Mouse (Mus musculus) intestine, embryonic 16.5 days (tissue): ENCODE measurements at regions not wholly inside any gene's neighbourhood (a gene's known extent, or its start where the extent isn't known, plus 50 kb on each side); places are given as distances from the start of the nearest gene placed in this dataset.

Source experiments
- ATAC-seq: fragments of 200-750 bp; cut with Nextera tagmentation; 2 replicates; pipeline ENCODE4 v1.8.0; 2017; ENCODE audit warnings: moderate TSS enrichment, moderate library complexity
- H3K27ac ChIP-seq: fragments of 300-500 bp; sonication (generic); 2 replicates; pipeline ENCODE4 v1.5.1; 2014; ENCODE audit warnings: mild to moderate bottlenecking, low read length
- H3K27me3 ChIP-seq: fragments of 300-500 bp; sonication (generic); replicated peaks from 2 replicates; pipeline ENCODE4 v1.6.1; 2014; ENCODE audit warnings: low read length, control low read depth, mixed read lengths; ENCODE audit not compliant: control insufficient read depth, insufficient read depth
- H3K36me3 ChIP-seq: fragments of 300-500 bp; sonication (generic); 2 replicates; pipeline ENCODE4 v1.6.1; 2014; ENCODE audit warnings: low read length, control low read depth; ENCODE audit not compliant: control insufficient read depth, insufficient read depth
- H3K4me1 ChIP-seq: fragments of 300-500 bp; sonication (generic); 2 replicates; pipeline ENCODE4 v1.6.1; 2014; ENCODE audit warnings: low read length, control low read depth, mixed read lengths; ENCODE audit not compliant: control insufficient read depth, insufficient read depth
- H3K4me2 ChIP-seq: fragments of 300-500 bp; sonication (generic); 2 replicates; pipeline ENCODE4 v1.6.1; 2014; ENCODE audit warnings: low read depth, low read length, control low read depth
- H3K4me3 ChIP-seq: fragments of 300-500 bp; sonication (generic); 2 replicates; pipeline ENCODE4 v1.5.1; 2014; ENCODE audit warnings: mild to moderate bottlenecking, low read length
- H3K9ac ChIP-seq: fragments of 300-500 bp; sonication (generic); 2 replicates; pipeline ENCODE4 v1.6.1; 2014; ENCODE audit warnings: low read depth, low read length
- H3K9me3 ChIP-seq: fragments of 300-500 bp; sonication (generic); 2 replicates; pipeline ENCODE4 v1.6.1; 2016; ENCODE audit warnings: low read length, control low read depth; ENCODE audit not compliant: control insufficient read depth
- WGBS: fragments of 180-500 bp; shearing (Covaris S2); extraction: QIAGEN DNeasy Blood & Tissue Kit; methylation state at CpG from one replicate; pipeline ENCODE4 v1.1.7; 2014; 5-methylcytosine and 5-hydroxymethylcytosine counted together

- ATAC-seq, result no peak
- Histone ChIP-seq H3K9ac (no peak overlapping the region), H3K4me1 (peaks cover 3% of the 10 kb centered on the region; the same call in 1 of the 2 replicates), H3K36me3 (no peaks in the 10 kb centered on the region), H3K4me3 (no peak overlapping the region), H3K9me3 (no peaks in the 10 kb centered on the region), H3K27ac (no peak overlapping the region), H3K27me3 (no peaks in the 10 kb centered on the region), H3K4me2 (no peak overlapping the region)
- 53% methylated on average over 5 of the region's 5 CpGs for WGBS
These were observed 93.1 kb downstream of the Fam43a start for GRCm38 (mm10) chr16:30692541-30693141.

DNA sequence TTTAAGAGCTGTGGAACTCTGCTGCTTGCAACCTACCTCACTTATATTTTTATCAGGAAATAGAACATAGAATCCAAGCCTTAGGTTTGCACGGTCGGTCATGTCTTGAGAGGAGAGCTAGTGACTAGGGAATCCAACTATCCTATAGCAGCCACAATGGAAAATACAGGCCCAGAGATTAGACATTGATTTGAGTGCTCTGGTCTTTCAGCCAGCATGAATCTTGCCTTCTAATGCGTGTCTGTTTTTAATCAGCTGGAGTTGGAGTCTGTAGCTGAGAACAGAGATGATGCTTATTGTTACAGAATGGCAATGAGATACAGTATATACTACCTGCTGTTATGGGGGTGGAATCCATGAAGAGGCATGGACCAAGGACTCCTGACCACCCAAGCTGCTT, 93.7 kb downstream of the Fam43a start:
- Histone ChIP-seq H3K4me1 (peaks cover 3% of the 10 kb centered on the region; the same call in 1 of the 2 replicates), H3K9me3 (no peaks in the 10 kb centered on the region), H3K4me2 (no peak overlapping the region), H3K36me3 (no peaks in the 10 kb centered on the region), H3K4me3 (no peak overlapping the region), H3K27me3 (no peaks in the 10 kb centered on the region), H3K9ac (no peak overlapping the region), H3K27ac (no peak overlapping the region)
- WGBS, result 69% methylated on average over 3 of the region's 3 CpGs
- ATAC-seq, result no peak

DNA sequence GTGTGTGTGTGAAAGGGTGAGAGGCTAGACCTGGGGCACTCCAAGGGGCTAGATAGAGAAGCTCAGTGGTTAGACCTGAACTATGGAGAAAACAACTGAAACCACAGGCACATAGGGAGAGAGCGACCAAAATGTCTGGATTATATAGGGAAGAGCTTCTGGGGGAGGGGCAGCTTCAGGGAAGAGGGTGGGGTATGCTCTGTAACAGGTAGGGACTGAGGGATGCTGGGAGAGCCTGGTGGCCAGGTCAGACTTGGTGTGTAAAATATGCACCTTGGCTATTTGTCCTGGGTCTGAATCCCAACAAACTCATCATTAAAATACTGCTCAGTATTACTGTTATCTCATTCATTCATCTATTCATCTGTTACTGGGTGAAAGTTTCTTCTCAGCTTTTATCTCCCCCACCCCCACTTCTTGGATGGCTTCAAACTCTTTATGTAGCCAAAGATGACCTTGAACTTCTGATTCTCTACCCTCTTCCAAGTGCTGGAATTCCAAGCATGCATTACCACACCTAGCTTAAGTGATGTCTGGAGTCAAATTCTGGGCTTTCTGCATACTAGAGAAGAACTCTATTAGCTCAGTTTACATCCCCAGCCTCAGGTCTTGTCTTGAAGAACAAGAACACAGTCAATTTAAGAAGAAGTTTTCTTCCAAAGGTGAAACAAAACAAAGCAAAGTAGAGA, 94.5 kb downstream of the Fam43a start:
- Histone ChIP-seq H3K4me2 (no peak overlapping the region), H3K27me3 (no peaks in the 10 kb centered on the region), H3K4me3 (no peak overlapping the region), H3K36me3 (no peaks in the 10 kb centered on the region), H3K9me3 (no peaks in the 10 kb centered on the region), H3K9ac (no peak overlapping the region), H3K27ac (no peak overlapping the region), H3K4me1 (peaks cover 3% of the 10 kb centered on the region; the same call in 1 of the 2 replicates)
- 88% methylated on average over 1 of the region's 1 CpGs for WGBS
- no peak for ATAC-seq

GRCm38 (mm10) chr16:30695691-30696090, 96.2 kb downstream of the Fam43a start:
- peaks cover 3% of the 10 kb centered on the region; the same call in 1 of the 2 replicates for H3K4me1 ChIP-seq
- no peak overlapping the region for H3K27ac ChIP-seq
- no peaks in the 10 kb centered on the region for H3K27me3 ChIP-seq
- H3K9me3 ChIP-seq, result no peaks in the 10 kb centered on the region
- no peak overlapping the region for H3K4me3 ChIP-seq
- no peaks in the 10 kb centered on the region for H3K36me3 ChIP-seq
- no peak overlapping the region for H3K4me2 ChIP-seq
- H3K9ac ChIP-seq, result no peak overlapping the region
- no peak for ATAC-seq
- 61% methylated on average over 8 of the region's 8 CpGs for WGBS

- H3K4me1 ChIP-seq, result peaks cover 3% of the 10 kb centered on the region; the same call in 1 of the 2 replicates
- 72% methylated on average over 4 of the region's 4 CpGs for WGBS
- no peak overlapping the region for H3K4me3 ChIP-seq
- no peaks in the 10 kb centered on the region for H3K27me3 ChIP-seq
- H3K27ac ChIP-seq, result no peak overlapping the region
- no peaks in the 10 kb centered on the region for H3K9me3 ChIP-seq
- ATAC-seq, result no peak
- no peak overlapping the region for H3K4me2 ChIP-seq
- no peaks in the 10 kb centered on the region for H3K36me3 ChIP-seq
- no peak overlapping the region for H3K9ac ChIP-seq
These were observed 97.7 kb downstream of the Fam43a start for GRCm38 (mm10) chr16:30697209-30697608.

- H3K9me3 ChIP-seq, result no peaks in the 10 kb centered on the region
- no peaks in the 10 kb centered on the region for H3K36me3 ChIP-seq
- no peak overlapping the region for H3K9ac ChIP-seq
- H3K4me2 ChIP-seq, result no peak overlapping the region
- WGBS, result 65% methylated on average over 2 of the region's 2 CpGs
- H3K4me3 ChIP-seq, result no peak overlapping the region
- H3K4me1 ChIP-seq, result peaks cover 3% of the 10 kb centered on the region; the same call in 1 of the 2 replicates
- no peaks in the 10 kb centered on the region for H3K27me3 ChIP-seq
- ATAC-seq, result no peak
- no peak overlapping the region for H3K27ac ChIP-seq
These were observed 98.3 kb downstream of the Fam43a start for GRCm38 (mm10) chr16:30697806-30698205.

DNA sequence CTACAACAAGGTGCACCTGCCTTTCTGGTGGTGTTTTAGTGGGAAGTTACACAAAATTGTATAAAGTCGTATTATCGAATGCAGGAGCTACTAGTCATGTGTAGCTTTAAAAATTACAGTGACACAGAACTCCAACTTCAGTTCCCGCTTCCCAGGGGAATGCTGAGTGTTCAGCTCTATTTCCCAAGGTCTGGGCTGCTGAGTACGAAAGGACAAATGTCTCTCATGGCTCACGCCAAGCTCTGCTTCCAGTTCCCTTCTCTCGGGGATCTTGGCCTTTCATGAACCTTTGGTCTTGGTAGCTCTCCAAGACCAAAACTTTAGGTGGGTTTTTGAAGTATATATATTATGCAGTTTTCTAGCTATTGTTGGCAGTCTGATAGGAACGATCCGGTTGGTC, 104.3 kb downstream of the Fam43a start:
- ATAC-seq, result no peak
- Histone ChIP-seq H3K27ac (no peak overlapping the region), H3K4me3 (no peak overlapping the region), H3K9ac (no peak overlapping the region), H3K9me3 (no peaks in the 10 kb centered on the region), H3K27me3 (no peaks in the 10 kb centered on the region), H3K4me1 (no peaks in the 10 kb centered on the region), H3K4me2 (no peak overlapping the region), H3K36me3 (no peaks in the 10 kb centered on the region)
- WGBS, result 89% methylated on average over 8 of the region's 8 CpGs

DNA sequence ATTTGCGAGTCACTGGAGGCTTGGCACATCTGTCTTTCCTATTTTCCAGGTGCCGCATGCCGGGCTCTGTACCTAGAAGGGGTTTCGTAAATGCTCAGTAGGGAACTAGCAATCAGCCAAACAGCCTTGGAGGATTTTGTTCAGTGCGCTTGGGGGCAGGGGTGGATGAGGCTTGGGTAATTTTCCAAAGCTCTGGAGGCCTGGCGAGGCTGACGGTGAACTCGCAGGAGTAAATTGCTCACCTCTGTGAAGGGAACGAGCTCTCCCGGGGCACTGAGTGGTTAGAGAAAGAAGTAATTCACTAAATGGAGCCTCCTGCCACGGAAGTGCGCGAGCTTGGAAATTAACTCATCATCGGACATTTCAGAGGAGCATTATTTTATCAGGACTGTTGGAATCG, 110.0 kb downstream of the Fam43a start:
- Histone ChIP-seq H3K36me3 (no peaks in the 10 kb centered on the region), H3K4me1 (no peaks in the 10 kb centered on the region), H3K9ac (no peak overlapping the region), H3K4me2 (no peak overlapping the region), H3K4me3 (no peak overlapping the region), H3K27me3 (no peaks in the 10 kb centered on the region), H3K9me3 (no peaks in the 10 kb centered on the region), H3K27ac (no peak overlapping the region)
- WGBS, result 64% methylated on average over 15 of the region's 15 CpGs
- ATAC-seq, result no peak

- Histone ChIP-seq H3K36me3 (no peaks in the 10 kb centered on the region), H3K4me3 (no peak overlapping the region), H3K27ac (no peak overlapping the region), H3K4me1 (no peaks in the 10 kb centered on the region), H3K9me3 (no peaks in the 10 kb centered on the region), H3K9ac (no peak overlapping the region), H3K4me2 (no peak overlapping the region), H3K27me3 (no peaks in the 10 kb centered on the region)
- ATAC-seq, result no peak
- 68% methylated on average over 2 of the region's 2 CpGs for WGBS
These were observed 110.5 kb downstream of the Fam43a start for GRCm38 (mm10) chr16:30709975-30710374.
